Mouse (Mus musculus): ENCODE measurements at regions not wholly inside any gene's neighbourhood (a gene's known extent, or its start where the extent isn't known, plus 50 kb on each side); places are given as distances from the start of the nearest gene placed in this dataset.
"Not testable (repeated sequence)": the region's sequence is repeated elsewhere in the genome, so short reads cannot be mapped to it uniquely, and the experiment has no call there.

GRCm38 (mm10) chr10:118988249-118988648 is 118.2 kb upstream of the Dyrk2 start:
- no peak for DNase-seq (ENCODE audit: low spot score in 2 of 2)

- no peak for DNase-seq (ENCODE audit: low spot score in 2 of 2)
These were observed 114.6 kb upstream of the Dyrk2 start for GRCm38 (mm10) chr10:118984580-118984979.

- DNase-seq (ENCODE audit: low spot score in 2 of 2), result no peak
These were observed 111.4 kb upstream of the Dyrk2 start for GRCm38 (mm10) chr10:118981446-118981845.

- no peak for DNase-seq (ENCODE audit: low spot score in 2 of 2)
These were observed 109.3 kb upstream of the Dyrk2 start for GRCm38 (mm10) chr10:118979339-118979738.

- DNase-seq (ENCODE audit: low spot score in 2 of 2), result no peak
These were observed 108.3 kb upstream of the Dyrk2 start for GRCm38 (mm10) chr10:118978181-118978743.

- DNase-seq (ENCODE audit: low spot score in 2 of 2), result no peak
These were observed 106.4 kb upstream of the Dyrk2 start for GRCm38 (mm10) chr10:118976447-118976846.

GRCm38 (mm10) chr10:118975772-118976171 is 105.8 kb upstream of the Dyrk2 start:
- no peak for DNase-seq (ENCODE audit: low spot score in 2 of 2)

GRCm38 (mm10) chr10:118973324-118973723 is 103.3 kb upstream of the Dyrk2 start:
- no peak for DNase-seq (ENCODE audit: low spot score in 2 of 2)

- no peak for DNase-seq (ENCODE audit: low spot score in 2 of 2)
These were observed 102.6 kb upstream of the Dyrk2 start for GRCm38 (mm10) chr10:118972626-118973025.

GRCm38 (mm10) chr10:118970457-118971175 is 100.6 kb upstream of the Dyrk2 start:
- no peak for DNase-seq (ENCODE audit: low spot score in 2 of 2)

GRCm38 (mm10) chr10:118961713-118962181 is 91.7 kb upstream of the Dyrk2 start:
- no peak for DNase-seq (ENCODE audit: low spot score in 2 of 2)

GRCm38 (mm10) chr10:118960076-118960475 is 90.1 kb upstream of the Dyrk2 start:
- no peak for DNase-seq (ENCODE audit: low spot score in 2 of 2)

- DNase-seq (ENCODE audit: low spot score in 2 of 2), result no peak
These were observed 89.6 kb upstream of the Dyrk2 start for GRCm38 (mm10) chr10:118959623-118960022.

- DNase-seq (ENCODE audit: low spot score in 2 of 2), result no peak
These were observed 86.3 kb upstream of the Dyrk2 start for GRCm38 (mm10) chr10:118956352-118956751.

GRCm38 (mm10) chr10:118953440-118953839 is 83.4 kb upstream of the Dyrk2 start:
- no peak for DNase-seq (ENCODE audit: low spot score in 2 of 2)

GRCm38 (mm10) chr10:118952756-118953155 is 82.7 kb upstream of the Dyrk2 start:
- DNase-seq (ENCODE audit: low spot score in 2 of 2), result no peak

GRCm38 (mm10) chr10:118947724-118948123 is 77.7 kb upstream of the Dyrk2 start:
- DNase-seq (ENCODE audit: low spot score in 2 of 2), result no peak

GRCm38 (mm10) chr10:118947016-118947674 is 77.1 kb upstream of the Dyrk2 start:
- DNase-seq (ENCODE audit: low spot score in 2 of 2), result no peak

GRCm38 (mm10) chr10:118927316-118927715 is 57.3 kb upstream of the Dyrk2 start:
- no peak for DNase-seq (ENCODE audit: low spot score in 2 of 2)

GRCm38 (mm10) chr10:118923473-118924185 is 53.6 kb upstream of the Dyrk2 start:
- DNase-seq (ENCODE audit: low spot score in 2 of 2), result no peak

GRCm38 (mm10) chr10:118922120-118922519 is 52.1 kb upstream of the Dyrk2 start:
- not testable (repeated sequence) for DNase-seq (ENCODE audit: low spot score in 2 of 2)

Measured in adrenal gland, postnatal 4 days (tissue).